Mouse (Mus musculus): ENCODE data around the gene Birc7.

GRCm38 (mm10) chr2:180952731-180953171 is 23.9 kb downstream of the Birc7 start:
- no peak for TF ChIP-seq CTCF (IDR thresholded peaks at IDR 0.05; ENCODE audit: extremely low read depth, insufficient read depth, low read length)
- TF ChIP-seq POLR2A (IDR thresholded peaks at IDR 0.05; ENCODE audit: extremely low read depth, insufficient read depth, low read length): 0 out of 2 replicates have a peak, but pooled peaks have one; percentile 25
